Mouse (Mus musculus) lung, adult 2 months (tissue): ENCODE measurements around the gene 0610030E20Rik. TPM values are rescaled to one million over a fixed set of nuclear protein-coding genes. Genes with fewer than 3 reads are reported as not detected.

Experiments
- DNase-seq: peaks from one replicate; pipeline ENCODE4 v3.0.0; 2022
- H3K4me1 ChIP-seq: fragments of 200-500 bp; 2 replicates; pipeline ENCODE4 v1.6.1; 2011; ENCODE audit warnings: low read length; ENCODE audit not compliant: control insufficient read depth, insufficient read depth
- H3K4me3 ChIP-seq: fragments of 200-500 bp; replicated peaks from 2 replicates; pipeline ENCODE3; 2011; ENCODE audit warnings: low read depth, mild to moderate bottlenecking, control low read depth, low read length; ENCODE audit errors: extremely low read depth
- CTCF ChIP-seq: fragments of 200-500 bp; IDR thresholded peaks from 2 replicates; pipeline ENCODE4 v1.5.1; 2011; ENCODE audit warnings: mild to moderate bottlenecking, low read length, control low read depth; ENCODE audit not compliant: insufficient read depth
- POLR2A ChIP-seq: fragments of 200-500 bp; IDR thresholded peaks from 2 replicates; pipeline ENCODE4 v1.6.1; 2011; ENCODE audit warnings: low read depth, mild to moderate bottlenecking, control low read depth, low read length, borderline replicate concordance; ENCODE audit errors: extremely low read depth
- WGBS: fragments of 180-500 bp; shearing (Covaris S2); methylation state at CpG from one replicate; pipeline ENCODE4 v1.1.7; 2018; 5-methylcytosine and 5-hydroxymethylcytosine counted together
- polyA plus RNA-seq: library from polyadenylated mRNA; depleted of rRNA; stranded (reverse); fragments of >200 nt; gene quantifications from 2 replicates; pipeline ENCODE4 v1.2.3, GENCODE M21; 2012; rRNA removed

0610030E20Rik gene
- polyA plus RNA-seq, 1 experiment = 21.3 TPM

DNA sequence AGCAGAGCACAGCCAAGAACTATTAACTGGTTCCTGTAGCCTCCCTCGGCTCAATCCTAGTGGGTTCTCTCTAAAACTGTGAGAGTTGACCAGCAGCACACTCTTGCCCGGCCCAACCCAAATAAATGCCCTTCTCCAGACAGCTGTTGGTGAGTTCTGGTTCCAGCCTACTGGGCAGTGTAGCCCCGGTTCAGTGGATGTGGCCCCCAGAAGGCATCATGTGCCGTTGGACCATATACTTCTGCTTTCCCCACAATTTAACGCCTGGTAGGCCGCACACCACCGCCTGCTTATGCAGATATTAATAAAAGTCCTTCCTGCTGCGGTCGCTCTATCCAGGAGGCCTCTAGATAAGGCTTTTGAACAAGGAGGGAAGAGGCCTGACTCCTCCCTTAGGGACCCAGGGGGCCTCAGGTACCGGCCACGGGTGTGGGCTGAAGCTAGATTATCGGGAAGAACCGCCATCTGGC lies 42.4 kb downstream of the 0610030E20Rik start:
- WGBS = 2% methylated on average over 13 of the region's 13 CpGs
- 0 out of 2 replicates have a peak, but pooled peaks have one; percentile 5 for TF ChIP-seq POLR2A
- TF ChIP-seq CTCF = no peak
- peaks cover 10% of the 10 kb centered on the region for H3K4me1 ChIP-seq
- no peak for DNase-seq
- H3K4me3 ChIP-seq = peak overlapping the region; percentile 93

- Histone ChIP-seq H3K4me1 (peaks cover 10% of the 10 kb centered on the region), H3K4me3 (peak within 1 kb of the TSS; percentile 93)
- peak; percentile 82; the same call in 1 of the 2 replicates for TF ChIP-seq POLR2A
- no peak for TF ChIP-seq CTCF
- under 1% methylated on average over 33 of the region's 33 CpGs for WGBS
- peak; percentile 87 for DNase-seq
These were observed 43.0 kb downstream of the 0610030E20Rik start, which contains the start of gene Vamp8 for GRCm38 (mm10) chr6:72389941-72390771. TSS of gene Vamp8 (minus strand) at chr6:72390703.

- Histone ChIP-seq H3K4me1 (peaks cover 10% of the 10 kb centered on the region), H3K4me3 (peak overlapping the region; percentile 35)
- WGBS = 16% methylated on average over 12 of the region's 12 CpGs
- DNase-seq = peak; percentile 71
- no peak for TF ChIP-seq CTCF
- TF ChIP-seq POLR2A = peak; percentile 50; the same call in 1 of the 2 replicates
These were observed 43.8 kb downstream of the 0610030E20Rik start for GRCm38 (mm10) chr6:72390795-72391521.

DNA sequence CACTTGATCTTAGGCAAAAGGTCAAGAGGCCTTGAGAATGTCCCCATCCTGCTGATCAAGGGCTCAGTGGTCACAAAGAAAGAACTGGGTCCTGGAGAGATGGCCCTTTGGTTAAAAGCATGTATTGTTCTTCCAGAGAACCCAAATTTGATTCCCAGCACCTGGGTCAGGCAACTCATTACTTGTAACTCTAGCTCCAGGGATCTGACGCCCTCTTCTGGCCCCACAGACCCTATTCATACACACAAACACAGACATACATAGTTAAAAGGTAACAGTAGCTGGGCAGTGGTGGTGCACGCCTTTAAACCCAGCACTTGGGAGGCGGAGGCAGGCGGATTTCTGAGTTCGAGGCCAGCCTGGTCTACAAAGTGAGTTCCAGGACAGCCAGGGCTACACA lies 45.2 kb downstream of the 0610030E20Rik start:
- Histone ChIP-seq H3K4me1 (peaks cover 10% of the 10 kb centered on the region), H3K4me3 (no peak overlapping the region)
- TF ChIP-seq CTCF (no peak), POLR2A (no peak)
- no peak for DNase-seq
- WGBS = 95% methylated on average over 5 of the region's 5 CpGs

DNA sequence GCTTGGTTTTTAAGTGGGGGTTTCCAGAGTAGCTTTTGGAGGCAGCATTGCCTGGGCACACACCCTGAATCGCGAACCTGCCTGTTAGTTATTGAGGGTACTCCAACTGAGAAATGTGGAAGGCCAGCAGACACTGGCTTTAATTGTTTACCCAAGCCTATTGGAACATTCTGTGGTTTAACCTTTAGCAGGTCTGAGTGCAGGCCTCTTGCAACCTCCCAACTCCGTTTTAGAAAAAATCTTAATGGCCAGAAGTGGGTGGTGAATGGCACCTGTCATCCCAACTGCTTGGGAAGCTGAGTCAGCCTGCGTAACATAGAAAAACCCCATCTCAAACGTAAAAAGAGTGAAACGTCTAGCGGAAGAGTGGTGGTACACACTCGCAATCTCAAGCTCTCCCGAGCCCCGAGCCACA lies 49.7 kb downstream of the 0610030E20Rik start:
- WGBS = 71% methylated on average over 10 of the region's 10 CpGs
- Histone ChIP-seq H3K4me3 (no peak overlapping the region), H3K4me1 (peaks cover 4% of the 10 kb centered on the region; the same call in 1 of the 2 replicates)
- DNase-seq = peak; percentile 45
- TF ChIP-seq CTCF (no peak), POLR2A (no peak)

GRCm38 (mm10) chr6:72399967-72400366 lies 52.9 kb downstream of the 0610030E20Rik start:
- 50% methylated on average over 2 of the region's 2 CpGs for WGBS
- DNase-seq = no peak

GRCm38 (mm10) chr6:72401875-72402274 lies 54.8 kb downstream of the 0610030E20Rik start:
- Histone ChIP-seq H3K4me1 (no peaks in the 10 kb centered on the region), H3K4me3 (no peak overlapping the region)
- peak; percentile 81 for DNase-seq
- TF ChIP-seq POLR2A (no peak), CTCF (peak; percentile 83)
- 12% methylated on average over 7 of the region's 7 CpGs for WGBS

More at GRCm38 (mm10) chr6:72399967-72400366, 52.9 kb downstream of the 0610030E20Rik start:
- Histone ChIP-seq H3K4me3 (no peak overlapping the region), H3K4me1 (no peaks in the 10 kb centered on the region)
- TF ChIP-seq CTCF (no peak), POLR2A (no peak)

Other genes starting within 250 kb of the 0610030E20Rik start
- 26.7 and 28.3 TPM in 2 replicates for gene St3gal5, start 249.7 kb upstream of the 0610030E20Rik start, polyA plus RNA-seq
- 26.4 and 26.7 TPM in 2 replicates for gene Atoh8, start 111.7 kb upstream of the 0610030E20Rik start, polyA plus RNA-seq
- gene Sftpb, start 42.7 kb upstream of the 0610030E20Rik start, polyA plus RNA-seq = 5,575 and 7,301 TPM in 2 replicates
- 20.0 and 21.8 TPM in 2 replicates for gene Usp39, start 2.1 kb upstream of the 0610030E20Rik start, polyA plus RNA-seq
- gene Tmem150a, start 8.1 kb downstream of the 0610030E20Rik start, polyA plus RNA-seq = 60.7 and 71.8 TPM in 2 replicates
- 96.8 and 123 TPM in 2 replicates for gene Rnf181, start 19.6 kb downstream of the 0610030E20Rik start, polyA plus RNA-seq
- 74.6 and 91.7 TPM in 2 replicates for gene Vamp5, start 33.2 kb downstream of the 0610030E20Rik start, polyA plus RNA-seq
- gene Vamp8, start 43.4 kb downstream of the 0610030E20Rik start, polyA plus RNA-seq = 291 and 435 TPM in 2 replicates
- gene Ggcx, start 67.0 kb downstream of the 0610030E20Rik start, polyA plus RNA-seq = 43.4 and 46.2 TPM in 2 replicates
- 90.3 and 94.6 TPM in 2 replicates for gene Mat2a, start 92.2 kb downstream of the 0610030E20Rik start, polyA plus RNA-seq
- gene Sh2d6, start 174.4 kb downstream of the 0610030E20Rik start, polyA plus RNA-seq = 0.19 and 0.32 TPM in 2 replicates
- gene Capg, start 197.1 kb downstream of the 0610030E20Rik start, polyA plus RNA-seq = 67.6 and 67.8 TPM in 2 replicates